8 mouse cellular contexts compared by ENCODE assay signal in the genomic region with DNA sequence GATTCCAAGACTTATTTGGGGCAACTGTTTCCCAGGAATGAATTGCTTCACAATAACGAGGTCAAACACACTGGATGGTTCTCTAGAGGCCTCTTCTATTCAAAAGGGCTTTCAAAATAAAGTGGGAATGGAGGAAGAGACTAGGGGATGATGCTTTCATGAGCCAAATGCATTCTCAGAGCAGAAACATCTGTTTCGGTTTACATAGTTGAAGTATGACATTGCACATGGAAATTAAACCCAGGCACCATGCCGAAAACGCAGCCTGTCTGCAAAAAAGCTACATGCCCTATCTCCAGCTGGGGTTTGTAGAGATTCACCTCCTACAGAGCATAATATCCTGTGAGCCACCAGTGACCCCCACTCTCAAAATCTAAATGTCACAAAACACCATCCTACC. TPM values are rescaled to one million over a fixed set of nuclear protein-coding genes. Genes with fewer than 3 reads are reported as not detected.
DNase-seq lines count a peak whose midpoint lies in the region; ATAC-seq and TF ChIP-seq lines count a peak whose summit lies in the region.

No protein-coding gene starts in this region.

- H3K4me1 ChIP-seq in forebrain, embryonic 11.5 days (replicated peaks; ENCODE audit: control insufficient read depth, insufficient read depth, low read length) = no peaks in the 10 kb centered on the region
- no peaks in the 10 kb centered on the region for H3K4me1 ChIP-seq in forebrain, postnatal 0 days (ENCODE audit: insufficient read depth)
- 0 out of 2 replicates have a peak, but pooled peaks cover 2% of the 10 kb centered on the region for H3K4me1 ChIP-seq in intestine, embryonic 15.5 days (replicated peaks)
- no peaks in the 10 kb centered on the region for H3K4me1 ChIP-seq in forebrain, embryonic 16.5 days (replicated peaks; ENCODE audit: control insufficient read depth, insufficient read depth, low read length)

- DNase-seq in forebrain, embryonic 11.5 days (ENCODE audit: low spot score) = peak; percentile 55
- no peak for DNase-seq in forebrain, postnatal 0 days
- peak; percentile 89 for DNase-seq in fibroblast of lung, adult 2 months (ENCODE audit: low read depth)
- peak; percentile 76 for DNase-seq in lung, postnatal 36 days
- DNase-seq in layer of hippocampus, adult 11-12 months (ENCODE audit: low spot score) = no peak
- DNase-seq in thymus, postnatal 10 days (ENCODE audit: low spot score in 2 of 2) = no peak

- ATAC-seq in forebrain, embryonic 11.5 days (replicated peaks; ENCODE audit: low FRiP score) = no peak
- no peak for ATAC-seq in forebrain, postnatal 0 days
- ATAC-seq in intestine, embryonic 15.5 days = peak; percentile 71
- no peak for ATAC-seq in forebrain, embryonic 16.5 days

- no peak overlapping the region for H3K4me2 ChIP-seq in forebrain, embryonic 11.5 days (ENCODE audit: low read depth, low read length, severe bottlenecking)
- H3K4me2 ChIP-seq in forebrain, postnatal 0 days (ENCODE audit: low read depth) = no peak overlapping the region
- peak overlapping the region; percentile 31; the same call in 1 of the 2 replicates for H3K4me2 ChIP-seq in intestine, embryonic 15.5 days (replicated peaks)
- no peak overlapping the region for H3K4me2 ChIP-seq in forebrain, embryonic 16.5 days (ENCODE audit: low read length)

- no peak overlapping the region for H3K4me3 ChIP-seq in forebrain, embryonic 11.5 days (ENCODE audit: low read depth, low read length)
- H3K4me3 ChIP-seq in forebrain, postnatal 0 days (ENCODE audit: low read depth, low read length) = no peak overlapping the region
- no peak overlapping the region for H3K4me3 ChIP-seq in intestine, embryonic 15.5 days (replicated peaks)
- no peak overlapping the region for H3K4me3 ChIP-seq in forebrain, embryonic 16.5 days (replicated peaks; ENCODE audit: low read length)

- TF ChIP-seq CTCF in forebrain, postnatal 0 days (IDR thresholded peaks at IDR 0.05; ENCODE audit: low read depth) = no peak

- H3K36me3 ChIP-seq in forebrain, embryonic 11.5 days (ENCODE audit: control insufficient read depth, insufficient read depth, low read length) = no peaks in the 10 kb centered on the region
- no peaks in the 10 kb centered on the region for H3K36me3 ChIP-seq in forebrain, postnatal 0 days (ENCODE audit: insufficient read depth)
- H3K36me3 ChIP-seq in intestine, embryonic 15.5 days = no peaks in the 10 kb centered on the region
- H3K36me3 ChIP-seq in forebrain, embryonic 16.5 days (ENCODE audit: control insufficient read depth, insufficient read depth) = no peaks in the 10 kb centered on the region

- H3K27me3 ChIP-seq in forebrain, embryonic 11.5 days (ENCODE audit: control insufficient read depth, insufficient read depth, low read length) = no peaks in the 10 kb centered on the region
- no peaks in the 10 kb centered on the region for H3K27me3 ChIP-seq in forebrain, postnatal 0 days (ENCODE audit: insufficient read depth, low read length)
- no peaks in the 10 kb centered on the region for H3K27me3 ChIP-seq in intestine, embryonic 15.5 days (replicated peaks)
- no peaks in the 10 kb centered on the region for H3K27me3 ChIP-seq in forebrain, embryonic 16.5 days (replicated peaks; ENCODE audit: control insufficient read depth, insufficient read depth, low read length)

- no peak overlapping the region for H3K27ac ChIP-seq in forebrain, embryonic 11.5 days (ENCODE audit: low read depth, low read length)
- no peak overlapping the region for H3K27ac ChIP-seq in forebrain, postnatal 0 days (ENCODE audit: low read depth, low read length)
- peak overlapping the region; percentile 60; the same call in 1 of the 2 replicates for H3K27ac ChIP-seq in intestine, embryonic 15.5 days
- no peak overlapping the region for H3K27ac ChIP-seq in forebrain, embryonic 16.5 days (ENCODE audit: low read length)

- no peaks in the 10 kb centered on the region for H3K9me3 ChIP-seq in forebrain, embryonic 11.5 days (ENCODE audit: control insufficient read depth, low read length)
- H3K9me3 ChIP-seq in forebrain, postnatal 0 days (ENCODE audit: low read length) = no peaks in the 10 kb centered on the region
- no peaks in the 10 kb centered on the region for H3K9me3 ChIP-seq in intestine, embryonic 15.5 days
- no peaks in the 10 kb centered on the region for H3K9me3 ChIP-seq in forebrain, embryonic 16.5 days (ENCODE audit: control insufficient read depth, low read length)

- 70% methylated on average over 4 of the region's 4 CpGs for WGBS in forebrain, embryonic 11.5 days
- WGBS in forebrain, postnatal 0 days = 55% methylated on average over 4 of the region's 4 CpGs
- WGBS in intestine, embryonic 15.5 days = 35% methylated on average over 4 of the region's 4 CpGs
- 63% methylated on average over 4 of the region's 4 CpGs for WGBS in forebrain, embryonic 16.5 days

- no peak overlapping the region for H3K9ac ChIP-seq in forebrain, embryonic 11.5 days (ENCODE audit: low read length)
- H3K9ac ChIP-seq in forebrain, postnatal 0 days = no peak overlapping the region
- no peak overlapping the region for H3K9ac ChIP-seq in intestine, embryonic 15.5 days
- no peak overlapping the region for H3K9ac ChIP-seq in forebrain, embryonic 16.5 days (replicated peaks; ENCODE audit: low read depth, low read length)

RNA-seq across cellular contexts. Expression of a gene that starts 29.3 kb away (rescaled TPM):
- polyA plus RNA-seq in forebrain, embryonic 11.5 days (2014; fragmentation: Nextera tagmentation; extraction: Ambion mirVana) = 81.3 and 82.3 TPM in 2 replicates
- 40.9 and 145 TPM in 2 replicates for total RNA-seq in forebrain, postnatal 0 days (2014; rRNA removed)
- 34.8 and 38.1 TPM in 2 replicates for polyA plus RNA-seq in forebrain, postnatal 0 days (2015; fragmentation: Nextera tagmentation; extraction: Ambion mirVana)
- 60.8 and 69.4 TPM in 2 replicates for polyA plus RNA-seq in intestine, embryonic 15.5 days (2015; fragmentation: Nextera tagmentation; extraction: Ambion mirVana)
- polyA plus RNA-seq in forebrain, embryonic 16.5 days (2015; fragmentation: Nextera tagmentation; extraction: Ambion mirVana) = 57.1 and 59.9 TPM in 2 replicates

Comparison
In these comparisons a context has a peak if more than half of its experiments do, and no peak if none do; other contexts are left out.
1. DNase-seq: peak in forebrain, embryonic 11.5 days (single experiment), fibroblast of lung, adult 2 months (single experiment) and lung, postnatal 36 days (single experiment); none in forebrain, postnatal 0 days (single experiment), layer of hippocampus, adult 11-12 months (single experiment) and thymus, postnatal 10 days (0 of 2).